Mouse (Mus musculus): ENCODE data around the gene Tacc2. TPM values are rescaled to one million over a fixed set of nuclear protein-coding genes. Genes with fewer than 3 reads are reported as not detected.

The Tacc2 gene
- polyA plus RNA-seq, 1 experiment from 2014 or later = 72.4 TPM

DNA sequence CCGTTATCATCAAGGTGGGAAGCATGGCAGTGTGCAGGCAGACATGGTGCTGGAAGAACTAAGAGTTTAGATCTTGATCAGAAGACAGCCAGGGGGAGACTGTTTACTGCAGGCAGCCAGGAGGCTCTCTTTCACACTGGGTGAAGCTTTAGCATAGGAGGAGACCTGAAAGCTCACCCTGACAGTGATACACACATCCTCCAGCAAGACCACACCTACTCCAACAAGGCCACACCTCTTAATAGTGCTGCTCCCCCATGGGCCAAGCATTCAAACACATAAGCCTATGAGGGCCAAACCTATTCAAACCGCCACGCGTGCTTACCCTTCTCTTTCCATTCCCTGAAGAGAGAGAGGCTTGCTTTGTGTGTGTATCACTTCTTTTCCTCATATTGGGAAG is 14.0 kb upstream of the Tacc2 start:
- Histone ChIP-seq H3K36me3 (ENCODE audit: control insufficient read depth, insufficient read depth, low read length) (no peaks in the 10 kb centered on the region), H3K4me3 (replicated peaks; ENCODE audit: low read depth, low read length) (no peak overlapping the region), H3K9me3 (ENCODE audit: control insufficient read depth, low read length) (no peaks in the 10 kb centered on the region), H3K9ac (replicated peaks; ENCODE audit: low read length) (no peak overlapping the region), H3K27me3 (ENCODE audit: control insufficient read depth, insufficient read depth, low read length) (no peaks in the 10 kb centered on the region), H3K4me2 (ENCODE audit: low read length) (no peak overlapping the region), H3K4me1 (ENCODE audit: control insufficient read depth, insufficient read depth, low read length) (no peaks in the 10 kb centered on the region), H3K27ac (replicated peaks; ENCODE audit: low read depth, low read length) (no peak overlapping the region)
- ATAC-seq (ENCODE audit: low FRiP score, low TSS enrichment) (no peak), DNase-seq (no peak)
- 86% methylated on average over 4 of the region's 4 CpGs for WGBS

DNA sequence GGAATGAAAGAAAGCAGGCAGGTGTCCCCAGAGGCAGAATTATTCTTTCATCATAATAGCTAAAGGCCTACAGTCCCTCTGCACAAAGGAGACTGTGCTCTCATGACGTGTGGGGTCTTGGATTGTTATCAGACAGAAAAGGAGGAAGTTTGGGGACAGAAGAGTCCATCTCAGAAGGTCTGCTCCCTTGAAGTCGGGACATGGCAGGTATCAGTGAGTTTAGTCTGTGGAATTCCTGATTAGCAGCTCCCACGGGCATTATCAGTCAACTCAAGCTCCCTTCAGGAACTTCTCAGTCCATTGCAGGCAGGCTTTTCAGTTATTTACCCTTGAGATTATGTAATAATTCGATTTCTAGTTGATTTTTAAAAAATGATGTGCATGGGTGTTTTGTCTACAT is 13.4 kb upstream of the Tacc2 start:
- Histone ChIP-seq H3K27me3 (ENCODE audit: control insufficient read depth, insufficient read depth, low read length) (no peaks in the 10 kb centered on the region), H3K27ac (replicated peaks; ENCODE audit: low read depth, low read length) (no peak overlapping the region)

DNA sequence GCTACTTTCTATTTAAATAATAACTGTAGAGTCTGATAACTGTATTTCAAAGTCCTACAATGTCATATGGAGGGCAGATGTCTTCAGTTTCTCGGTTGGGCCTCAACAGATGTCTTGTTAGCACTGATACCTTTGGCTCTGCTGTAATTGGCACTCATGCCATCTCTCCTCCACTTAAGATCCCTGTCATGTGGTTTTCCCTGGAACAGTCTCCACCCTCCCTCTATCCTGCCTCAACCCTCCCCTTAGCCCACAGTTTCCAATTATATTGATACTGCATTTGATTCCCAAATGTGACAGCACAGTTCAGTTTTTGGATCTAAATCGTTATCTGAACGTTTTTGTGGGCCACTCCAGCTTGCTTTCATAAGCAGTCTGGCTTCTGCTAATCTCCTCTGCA is 12.6 kb upstream of the Tacc2 start:
- 73% methylated on average over 3 of the region's 3 CpGs for WGBS
- no peak for ATAC-seq (ENCODE audit: low FRiP score, low TSS enrichment)

More for the DNA sequence above, 13.4 kb upstream of the Tacc2 start:
- H3K9ac ChIP-seq (replicated peaks; ENCODE audit: low read length) = no peak overlapping the region
- no peaks in the 10 kb centered on the region for H3K36me3 ChIP-seq (ENCODE audit: control insufficient read depth, insufficient read depth, low read length)
- no peak overlapping the region for H3K4me2 ChIP-seq (ENCODE audit: low read length)
- DNase-seq (no peak), ATAC-seq (ENCODE audit: low FRiP score, low TSS enrichment) (no peak)
- H3K4me3 ChIP-seq (replicated peaks; ENCODE audit: low read depth, low read length) = no peak overlapping the region
- H3K4me1 ChIP-seq (ENCODE audit: control insufficient read depth, insufficient read depth, low read length) = no peaks in the 10 kb centered on the region
- 67% methylated on average over 4 of the region's 4 CpGs for WGBS
- H3K9me3 ChIP-seq (ENCODE audit: control insufficient read depth, low read length) = no peaks in the 10 kb centered on the region

DNA sequence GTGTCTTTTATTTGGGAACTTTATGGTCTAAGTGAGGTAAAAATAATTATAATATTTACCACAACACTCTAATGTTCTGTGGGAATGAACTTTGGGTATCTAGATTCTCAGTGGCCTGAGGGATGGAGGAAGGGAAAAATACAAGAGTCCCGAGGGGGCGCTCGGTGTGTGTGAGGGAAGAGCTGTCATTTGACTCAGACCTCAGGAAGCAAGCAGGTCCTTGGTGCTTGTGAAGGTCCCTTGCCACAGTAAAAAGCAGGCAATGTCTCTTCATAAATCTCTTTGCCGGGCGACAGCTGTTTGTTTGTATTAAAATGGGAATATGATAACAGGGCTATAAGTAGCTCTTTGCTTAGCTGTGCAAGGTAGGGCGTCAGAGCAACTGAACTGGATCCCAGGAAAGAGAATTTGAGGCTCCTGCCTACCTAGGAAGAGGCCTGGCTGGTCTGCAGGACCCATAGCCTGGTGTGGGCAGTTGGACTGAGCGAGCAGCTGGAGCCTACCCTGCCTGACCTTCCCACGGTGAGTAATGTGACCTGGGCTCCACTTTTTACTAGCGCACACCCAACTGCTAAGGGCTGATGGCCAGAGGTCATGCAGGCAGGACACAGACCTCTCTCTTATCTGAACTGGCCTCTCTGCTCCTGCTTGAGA is 8.3 kb upstream of the Tacc2 start:
- no peaks in the 10 kb centered on the region for H3K36me3 ChIP-seq (ENCODE audit: control insufficient read depth, insufficient read depth, low read length)

More for the DNA sequence above, 12.6 kb upstream of the Tacc2 start:
- H3K9me3 ChIP-seq (ENCODE audit: control insufficient read depth, low read length) = no peaks in the 10 kb centered on the region
- no peaks in the 10 kb centered on the region for H3K36me3 ChIP-seq (ENCODE audit: control insufficient read depth, insufficient read depth, low read length)
- H3K9ac ChIP-seq (replicated peaks; ENCODE audit: low read length) = no peak overlapping the region
- DNase-seq = no peak
- no peak overlapping the region for H3K4me3 ChIP-seq (replicated peaks; ENCODE audit: low read depth, low read length)
- no peaks in the 10 kb centered on the region for H3K27me3 ChIP-seq (ENCODE audit: control insufficient read depth, insufficient read depth, low read length)
- no peaks in the 10 kb centered on the region for H3K4me1 ChIP-seq (ENCODE audit: control insufficient read depth, insufficient read depth, low read length)
- no peak overlapping the region for H3K4me2 ChIP-seq (ENCODE audit: low read length)
- H3K27ac ChIP-seq (replicated peaks; ENCODE audit: low read depth, low read length) = no peak overlapping the region

DNA sequence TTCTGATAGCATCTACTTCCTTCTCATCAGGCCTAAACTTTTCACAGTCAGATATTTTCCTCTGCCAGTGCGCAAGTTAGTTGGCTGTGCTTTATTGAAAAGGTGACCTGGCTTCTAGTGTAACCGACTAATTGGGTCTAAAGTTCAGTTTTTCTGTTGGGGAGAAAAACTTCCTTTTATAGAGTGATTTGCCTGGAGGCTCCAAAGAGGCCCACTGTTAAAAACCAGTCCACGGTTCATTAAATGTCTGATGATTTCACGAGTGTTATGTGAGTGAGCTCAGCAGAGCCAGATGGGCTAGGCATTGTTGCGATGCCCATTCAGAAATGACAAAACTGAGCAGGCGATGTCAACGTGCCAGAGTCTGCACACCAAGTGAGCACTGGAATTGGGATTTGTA is 6.8 kb upstream of the Tacc2 start:
- DNase-seq (no peak), ATAC-seq (ENCODE audit: low FRiP score, low TSS enrichment) (no peak)
- Histone ChIP-seq H3K4me3 (replicated peaks; ENCODE audit: low read depth, low read length) (no peak overlapping the region), H3K9me3 (ENCODE audit: control insufficient read depth, low read length) (no peaks in the 10 kb centered on the region), H3K4me2 (ENCODE audit: low read length) (no peak overlapping the region), H3K27ac (replicated peaks; ENCODE audit: low read depth, low read length) (no peak overlapping the region), H3K36me3 (ENCODE audit: control insufficient read depth, insufficient read depth, low read length) (no peaks in the 10 kb centered on the region), H3K27me3 (ENCODE audit: control insufficient read depth, insufficient read depth, low read length) (no peaks in the 10 kb centered on the region), H3K9ac (replicated peaks; ENCODE audit: low read length) (no peak overlapping the region), H3K4me1 (ENCODE audit: control insufficient read depth, insufficient read depth, low read length) (no peaks in the 10 kb centered on the region)
- whole genome bisulfite sequencing = 48% methylated on average over 7 of the region's 7 CpGs

More for the DNA sequence above, 8.3 kb upstream of the Tacc2 start:
- no peak for DNase-seq
- ATAC-seq (ENCODE audit: low FRiP score, low TSS enrichment) = no peak
- Histone ChIP-seq H3K9ac (replicated peaks; ENCODE audit: low read length) (no peak overlapping the region), H3K27me3 (ENCODE audit: control insufficient read depth, insufficient read depth, low read length) (no peaks in the 10 kb centered on the region), H3K4me3 (replicated peaks; ENCODE audit: low read depth, low read length) (no peak overlapping the region), H3K4me2 (ENCODE audit: low read length) (no peak overlapping the region), H3K9me3 (ENCODE audit: control insufficient read depth, low read length) (no peaks in the 10 kb centered on the region), H3K4me1 (ENCODE audit: control insufficient read depth, insufficient read depth, low read length) (no peaks in the 10 kb centered on the region), H3K27ac (replicated peaks; ENCODE audit: low read depth, low read length) (no peak overlapping the region)
- 87% methylated on average over 9 of the region's 9 CpGs for WGBS

DNA sequence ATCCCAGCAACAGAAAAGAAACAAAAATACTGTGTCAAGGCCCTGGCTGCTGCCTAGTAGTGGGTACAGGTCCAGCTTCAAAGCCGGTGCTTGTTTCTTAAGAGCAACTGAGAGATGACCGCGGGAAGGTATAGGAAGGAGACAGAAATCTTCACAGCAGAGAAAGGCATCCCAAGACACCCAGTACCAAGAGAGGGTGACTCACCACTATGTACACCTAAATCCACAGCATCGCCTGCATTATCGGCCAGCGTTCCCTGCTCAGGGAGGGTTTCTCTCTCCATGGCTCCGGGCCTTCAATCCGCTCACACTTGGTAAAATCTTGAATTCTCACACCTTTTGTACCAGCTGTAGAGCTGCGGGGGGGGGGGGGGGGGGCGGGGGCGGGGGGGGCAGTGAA is 4.4 kb upstream of the Tacc2 start, which contains the start of gene Nsmce4a:
TSS of gene Nsmce4a (minus strand) at position 298 of the 400 bp plus-strand sequence.
- Histone ChIP-seq H3K4me2 (ENCODE audit: low read length) (no peak within 1 kb of the TSS), H3K27ac (replicated peaks; ENCODE audit: low read depth, low read length) (no peak within 1 kb of the TSS), H3K4me3 (replicated peaks; ENCODE audit: low read depth, low read length) (no peak within 1 kb of the TSS), H3K4me1 (ENCODE audit: control insufficient read depth, insufficient read depth, low read length) (0 out of 2 replicates have a peak, but pooled peaks cover 2% of the 10 kb centered on the region), H3K36me3 (ENCODE audit: control insufficient read depth, insufficient read depth, low read length) (no peaks in the 10 kb centered on the region), H3K9ac (replicated peaks; ENCODE audit: low read length) (no peak within 1 kb of the TSS), H3K27me3 (ENCODE audit: control insufficient read depth, insufficient read depth, low read length) (no peaks in the 10 kb centered on the region), H3K9me3 (ENCODE audit: control insufficient read depth, low read length) (no peaks in the 10 kb centered on the region)
- ATAC-seq (ENCODE audit: low FRiP score, low TSS enrichment) = no peak
- DNase-seq = no peak
- WGBS = 88% methylated on average over 8 of the region's 11 CpGs

DNA sequence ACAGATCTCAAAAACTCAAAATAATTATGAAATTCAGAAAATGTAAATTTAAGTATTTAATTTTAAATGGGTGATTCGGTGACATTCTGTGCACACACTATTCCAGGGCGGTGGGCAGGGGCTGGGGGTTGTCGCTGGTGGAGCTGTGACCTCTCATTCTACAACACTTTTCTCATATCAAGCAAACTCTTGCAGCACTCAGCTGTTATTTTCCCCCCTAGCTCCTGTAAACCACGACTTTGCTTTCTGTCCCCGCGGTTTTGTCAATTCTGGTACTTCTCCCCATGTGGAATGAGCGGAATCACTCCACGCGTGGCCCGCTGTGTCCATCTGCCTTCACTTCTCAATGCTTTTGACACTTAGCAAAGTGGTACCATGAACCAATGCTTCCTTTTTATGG is 3.5 kb upstream of the Tacc2 start:
- ATAC-seq (ENCODE audit: low FRiP score, low TSS enrichment) = no peak
- Histone ChIP-seq H3K4me3 (replicated peaks; ENCODE audit: low read depth, low read length) (no peak overlapping the region), H3K27me3 (ENCODE audit: control insufficient read depth, insufficient read depth, low read length) (no peaks in the 10 kb centered on the region), H3K36me3 (ENCODE audit: control insufficient read depth, insufficient read depth, low read length) (no peaks in the 10 kb centered on the region), H3K4me2 (ENCODE audit: low read length) (no peak overlapping the region), H3K9me3 (ENCODE audit: control insufficient read depth, low read length) (no peaks in the 10 kb centered on the region), H3K4me1 (ENCODE audit: control insufficient read depth, insufficient read depth, low read length) (0 out of 2 replicates have a peak, but pooled peaks cover 2% of the 10 kb centered on the region), H3K27ac (replicated peaks; ENCODE audit: low read depth, low read length) (no peak overlapping the region), H3K9ac (replicated peaks; ENCODE audit: low read length) (no peak overlapping the region)
- 94% methylated on average over 10 of the region's 10 CpGs for WGBS
- no peak for DNase-seq

DNA sequence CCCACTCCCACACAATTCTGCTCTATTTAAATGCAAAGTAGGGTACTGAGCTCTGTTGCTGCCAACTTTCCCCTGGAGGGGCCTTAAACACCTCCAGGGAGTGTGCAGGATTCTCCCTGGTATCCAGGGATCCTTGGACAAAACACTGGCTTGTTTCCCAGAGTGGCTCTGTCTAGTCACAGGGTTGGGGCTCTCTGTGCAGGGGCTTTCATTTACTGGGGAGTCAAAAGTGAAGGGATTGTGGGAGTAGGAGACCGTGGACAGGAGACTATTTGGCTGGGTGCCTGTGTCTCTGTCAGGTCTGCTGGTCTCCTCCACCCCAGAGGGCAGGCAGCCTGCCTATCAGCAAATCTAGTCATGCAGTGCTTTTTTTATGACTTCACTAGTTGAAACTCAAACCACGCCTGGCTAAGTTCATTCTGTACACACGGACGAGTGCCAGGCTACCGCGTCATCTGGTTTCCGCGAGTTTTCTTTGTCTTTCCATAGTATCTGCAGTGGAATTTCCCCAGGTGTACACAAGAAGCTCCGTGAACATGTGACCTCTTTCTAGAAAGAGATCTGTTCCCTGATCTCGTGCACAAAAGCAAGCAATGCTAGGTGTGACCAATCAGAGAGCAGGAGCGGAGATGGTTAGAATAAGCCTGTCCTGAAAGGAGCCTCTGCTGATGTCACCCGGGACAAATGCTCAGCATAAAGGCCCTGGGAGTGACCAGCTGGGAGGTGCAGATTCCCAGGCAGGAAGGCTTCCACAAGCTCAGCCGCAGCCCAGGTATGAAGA is 2.8 kb upstream of the Tacc2 start:
- 47% methylated on average over 13 of the region's 13 CpGs for WGBS

More for the DNA sequence above, 2.8 kb upstream of the Tacc2 start:
- H3K27me3 ChIP-seq (ENCODE audit: control insufficient read depth, insufficient read depth, low read length) = no peaks in the 10 kb centered on the region
- H3K4me1 ChIP-seq (ENCODE audit: control insufficient read depth, insufficient read depth, low read length) = 0 out of 2 replicates have a peak, but pooled peaks cover 2% of the 10 kb centered on the region
- peak overlapping the region; percentile 19; the same call in 1 of the 2 replicates for H3K4me2 ChIP-seq (ENCODE audit: low read length)
- H3K4me3 ChIP-seq (replicated peaks; ENCODE audit: low read depth, low read length) = no peak overlapping the region
- H3K9me3 ChIP-seq (ENCODE audit: control insufficient read depth, low read length) = no peaks in the 10 kb centered on the region
- H3K27ac ChIP-seq (replicated peaks; ENCODE audit: low read depth, low read length) = 0 out of 2 replicates have a peak overlapping the region, but pooled peaks have one; percentile 26
- peak; percentile 63 for DNase-seq
- H3K9ac ChIP-seq (replicated peaks; ENCODE audit: low read length) = no peak overlapping the region
- H3K36me3 ChIP-seq (ENCODE audit: control insufficient read depth, insufficient read depth, low read length) = no peaks in the 10 kb centered on the region
- peak; percentile 48; the same call in 1 of the 2 replicates for ATAC-seq (ENCODE audit: low FRiP score, low TSS enrichment)
